Mouse (Mus musculus) cerebellum, adult (tissue): ENCODE measurements around the gene Cdh20.
"Not testable (repeated sequence)": the region's sequence is repeated elsewhere in the genome, so short reads cannot be mapped to it uniquely, and the experiment has no call there.

ENCODE experiments used
- ATAC-seq: cut with Nextera tagmentation; 2 replicates; pipeline ENCODE4 v1.9.2; 2017; ENCODE audit warnings: mild to moderate bottlenecking, moderate library complexity, mixed read lengths; ENCODE audit not compliant: insufficient number of reproducible peaks, low FRiP score, low TSS enrichment

Gene Cdh20

GRCm38 (mm10) chr1:104903409-104903808 is 135.1 kb downstream of the Cdh20 start:
- no peak for ATAC-seq

DNA sequence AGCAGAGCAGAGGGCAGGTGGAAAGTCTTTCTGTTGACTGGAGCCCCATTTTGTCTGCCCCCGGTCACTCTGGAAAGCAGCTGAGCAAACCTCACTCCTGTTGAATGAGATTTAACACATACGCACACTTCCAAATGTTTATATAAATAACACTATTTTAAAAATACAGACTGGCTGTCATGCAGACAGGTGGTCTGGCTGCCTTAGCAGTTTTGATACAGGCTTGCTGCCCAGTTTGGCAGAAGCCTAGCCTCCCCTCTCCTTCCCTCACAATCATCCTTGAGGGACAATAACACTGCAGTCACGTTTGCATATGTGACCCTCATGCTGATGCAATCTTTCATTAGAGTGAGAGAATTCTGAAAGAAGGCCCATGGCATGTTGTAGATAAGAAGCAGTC is 144.1 kb downstream of the Cdh20 start:
- no peak for ATAC-seq

- ATAC-seq = no peak
Measured at GRCm38 (mm10) chr1:104916507-104916906, 148.2 kb downstream of the Cdh20 start.

- ATAC-seq = no peak
Measured at GRCm38 (mm10) chr1:104917307-104917836, 149.0 kb downstream of the Cdh20 start.

DNA sequence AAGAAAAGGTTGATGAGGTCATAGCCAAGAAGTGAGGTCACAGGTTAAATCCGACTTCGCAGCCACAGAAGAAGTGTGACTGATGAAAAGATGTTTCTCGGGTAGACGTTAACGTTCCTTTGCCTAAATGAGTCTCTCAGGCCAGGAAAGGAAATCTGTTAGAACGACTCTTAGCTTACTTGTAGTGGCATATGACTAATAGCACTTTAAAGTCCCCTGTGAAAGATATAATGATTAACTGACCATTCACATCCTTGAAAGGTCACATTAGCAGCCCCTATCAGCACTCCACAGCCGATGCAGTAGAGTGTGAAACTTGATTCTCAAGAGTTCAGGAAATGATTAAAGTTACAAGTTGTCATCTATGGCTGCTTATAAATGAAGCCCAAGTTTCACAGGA is 164.7 kb downstream of the Cdh20 start:
- no peak for ATAC-seq

GRCm38 (mm10) chr1:104936966-104937365 is 168.6 kb downstream of the Cdh20 start:
- ATAC-seq = no peak

- ATAC-seq = no peak
Measured at GRCm38 (mm10) chr1:104939156-104939555, 170.8 kb downstream of the Cdh20 start.

- peak; percentile 80 for ATAC-seq
Measured at GRCm38 (mm10) chr1:104944470-104945109, 176.3 kb downstream of the Cdh20 start.

DNA sequence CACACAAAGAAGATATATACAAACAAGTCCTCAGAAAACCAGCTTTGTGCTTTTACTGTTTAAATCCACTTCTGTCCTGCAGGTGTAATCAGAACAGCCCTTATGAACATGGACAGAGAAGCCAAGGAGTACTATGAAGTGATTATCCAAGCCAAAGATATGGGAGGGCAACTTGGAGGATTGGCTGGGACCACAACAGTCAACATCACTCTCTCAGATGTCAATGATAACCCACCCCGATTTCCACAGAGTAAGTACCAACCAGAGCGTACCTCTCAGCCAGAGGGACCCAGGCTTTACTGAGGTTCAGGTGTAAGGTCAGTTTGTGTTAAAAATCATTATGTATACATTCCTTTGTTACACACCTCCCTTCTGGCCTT is 176.8 kb downstream of the Cdh20 start:
- ATAC-seq = no peak

DNA sequence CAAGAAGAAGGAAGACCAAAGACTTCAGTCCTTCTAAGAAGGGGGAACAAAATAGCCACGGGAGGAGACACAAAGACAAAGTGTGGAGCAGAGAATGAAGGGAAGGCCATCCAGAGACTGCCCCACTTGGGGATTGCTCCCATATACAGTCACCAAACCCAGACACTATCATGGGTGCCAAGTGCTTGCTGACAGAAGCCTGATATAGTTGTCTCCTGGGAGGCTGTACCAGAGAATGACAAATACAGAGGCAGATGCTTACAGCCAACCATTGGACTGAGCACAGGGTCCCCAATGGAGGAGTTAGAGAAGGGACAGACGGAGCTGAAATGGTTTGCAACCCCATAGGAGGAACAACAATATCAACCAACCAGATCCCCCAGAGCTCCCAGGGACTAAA is 181.3 kb downstream of the Cdh20 start:
- ATAC-seq = not testable (repeated sequence)

DNA sequence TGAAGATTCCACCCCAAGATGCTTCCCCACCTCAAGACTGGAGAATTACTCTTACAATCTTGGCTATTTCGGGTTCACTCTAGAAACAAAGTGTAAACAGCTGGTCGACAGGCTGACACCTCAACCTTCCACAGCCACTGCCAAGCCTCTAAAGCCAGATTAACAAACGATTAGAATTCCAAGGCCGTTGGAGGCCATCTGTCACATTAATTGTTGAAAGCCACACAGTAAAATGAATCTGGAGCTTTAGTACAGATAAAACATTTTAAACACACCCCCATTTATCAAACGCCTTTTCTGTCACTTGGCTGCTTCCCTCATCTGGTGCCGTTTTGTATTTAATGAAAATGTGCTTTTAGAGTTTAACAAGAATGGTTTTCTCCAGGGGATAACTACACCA is 188.7 kb downstream of the Cdh20 start:
- peak; percentile 86 for ATAC-seq

DNA sequence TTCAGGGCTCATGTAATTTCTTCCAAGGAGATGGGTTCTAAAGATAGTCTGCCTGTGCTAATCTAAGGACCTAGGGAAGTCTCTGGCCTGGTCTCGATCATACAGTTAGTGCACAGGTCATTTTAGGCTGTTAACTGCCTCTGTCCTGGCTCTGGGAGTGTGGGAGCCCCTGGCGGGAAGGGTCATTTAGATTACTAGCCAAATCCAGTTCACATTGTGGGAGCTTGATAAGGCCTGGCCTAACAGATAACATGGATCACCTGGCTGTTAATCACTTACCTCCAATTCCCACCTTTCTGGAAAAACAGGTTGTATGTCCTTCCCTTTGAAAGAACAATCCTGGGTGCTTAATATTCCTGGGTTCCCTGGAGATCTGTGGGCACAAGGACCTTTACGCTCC is 193.3 kb downstream of the Cdh20 start:
- ATAC-seq = no peak

DNA sequence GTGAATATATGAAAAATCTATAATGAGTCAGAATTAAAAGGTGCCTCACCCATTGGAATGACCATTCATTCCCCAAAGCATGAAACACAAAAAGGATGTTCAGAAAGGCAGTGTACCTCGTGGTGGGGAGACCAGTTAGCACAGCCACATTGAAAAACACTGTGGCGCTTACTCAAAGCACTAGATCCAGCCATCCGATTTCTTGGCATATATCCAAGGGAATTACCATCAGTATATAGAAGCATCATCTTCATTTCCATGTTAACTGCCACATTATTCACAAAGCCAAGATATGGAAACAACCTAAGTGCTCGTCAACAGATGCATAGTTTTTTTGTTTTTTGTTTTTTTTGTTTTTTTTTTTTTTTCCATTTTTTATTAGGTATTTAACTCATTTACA is 193.9 kb downstream of the Cdh20 start:
- no peak for ATAC-seq

- 0 out of 2 replicates have a peak, but pooled peaks have one; percentile 36 for ATAC-seq
Measured at GRCm38 (mm10) chr1:104979068-104979467, 210.7 kb downstream of the Cdh20 start.

- ATAC-seq = no peak
Measured at GRCm38 (mm10) chr1:104980273-104980672, 211.9 kb downstream of the Cdh20 start.

DNA sequence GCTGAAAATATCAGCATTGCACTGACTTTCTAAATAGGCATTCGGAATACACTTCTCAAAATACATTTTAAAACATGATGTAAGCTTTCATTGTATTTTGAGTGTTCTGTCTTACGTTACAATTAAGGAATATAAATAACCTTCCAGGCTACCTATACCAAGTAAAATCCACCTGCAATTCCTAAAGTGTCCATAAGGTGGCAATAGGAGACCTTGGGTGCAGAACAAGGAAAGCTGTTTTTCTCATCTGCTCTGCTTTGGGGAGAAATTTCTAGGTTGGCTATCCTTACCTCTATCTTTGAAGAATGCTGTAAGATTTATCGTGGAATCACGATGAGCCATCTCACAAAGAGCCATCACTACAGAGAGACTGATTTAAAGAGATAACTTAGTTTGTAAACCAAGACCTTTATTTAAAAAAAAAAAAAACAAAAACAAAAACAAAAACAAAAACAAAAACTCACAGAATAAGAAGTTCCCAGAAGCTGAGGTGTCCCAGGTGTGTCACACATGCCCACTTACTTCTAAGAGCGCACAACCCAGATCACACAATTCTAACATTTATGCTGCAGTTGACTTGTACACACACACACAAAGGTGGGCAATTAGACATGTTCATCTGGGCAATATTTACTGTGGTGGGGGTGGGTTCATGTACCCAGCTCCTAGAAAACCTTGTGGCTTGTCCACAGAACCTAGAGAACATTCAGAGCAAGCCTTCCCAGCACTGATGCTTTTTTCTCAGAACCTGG is 218.1 kb downstream of the Cdh20 start:
- ATAC-seq = peak; percentile 60

DNA sequence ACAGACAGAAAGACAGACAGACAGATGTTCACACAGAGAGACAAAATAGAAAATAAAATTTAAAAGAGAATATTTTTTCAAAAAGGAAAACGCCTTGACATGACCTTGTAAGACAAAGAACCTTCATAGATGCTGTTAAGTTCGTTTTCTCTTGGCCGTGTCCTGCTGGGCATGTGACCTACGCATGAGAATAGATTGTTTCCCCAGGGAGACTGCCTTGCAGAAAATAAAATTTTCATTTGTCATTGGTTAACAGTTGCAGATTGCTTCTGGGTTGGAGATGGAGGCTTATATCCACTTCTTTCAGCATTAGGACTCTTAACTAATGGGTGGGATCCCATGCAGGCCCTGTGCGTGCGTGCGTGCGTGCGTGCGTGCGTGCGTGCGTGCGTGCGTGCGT is 219.2 kb downstream of the Cdh20 start:
- no peak for ATAC-seq

- ATAC-seq = no peak
Measured at GRCm38 (mm10) chr1:104992441-104992840, 224.1 kb downstream of the Cdh20 start.

- ATAC-seq = peak; percentile 40; the same call in 1 of the 2 replicates
Measured at GRCm38 (mm10) chr1:104993905-104994611, 225.7 kb downstream of the Cdh20 start.

- no peak for ATAC-seq
Measured at GRCm38 (mm10) chr1:104994612-104994986, 226.3 kb downstream of the Cdh20 start.

DNA sequence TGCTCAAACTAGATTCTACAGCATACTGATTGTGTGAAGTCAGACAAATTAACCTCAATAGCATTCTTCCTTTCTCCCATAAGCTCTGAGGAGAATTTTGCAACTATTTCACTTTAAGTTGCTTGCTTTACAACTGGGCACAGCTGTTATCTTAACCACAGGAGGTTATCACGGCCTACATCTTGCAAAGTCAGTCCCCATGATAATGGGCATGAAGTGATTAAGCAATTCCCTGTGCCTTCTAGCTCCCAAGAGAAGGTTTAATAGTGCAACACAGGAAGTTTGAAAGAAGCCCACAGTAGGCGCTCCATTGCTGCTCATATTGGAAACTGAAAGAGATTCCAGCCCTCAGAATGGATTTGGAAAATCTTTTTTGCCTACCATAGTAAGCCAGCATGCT is 229.5 kb downstream of the Cdh20 start:
- ATAC-seq = no peak
